Mouse (Mus musculus): ENCODE data around the gene Filip1.

Gene Filip1

DNA sequence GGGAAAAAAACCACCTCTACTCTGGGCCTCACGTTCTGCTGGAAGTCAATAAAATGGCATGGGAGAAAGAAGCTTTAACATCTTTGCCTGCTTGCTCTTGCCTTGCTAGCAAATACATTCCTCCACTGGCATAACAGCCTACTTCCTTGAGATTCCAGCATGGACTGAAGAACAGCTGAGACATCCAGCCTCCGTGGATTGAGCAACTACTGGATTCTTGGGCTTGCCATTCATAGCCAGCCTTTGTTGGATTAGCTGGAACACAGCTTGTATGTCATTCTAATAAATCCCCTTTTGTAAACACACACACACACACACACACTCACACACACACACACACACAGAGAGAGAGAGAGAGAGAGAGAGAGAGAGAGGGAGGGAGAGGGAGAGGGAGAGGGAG is 185.6 kb downstream of the Filip1 start:
- no peak for DNase-seq (ENCODE audit: low read depth, low spot score)

DNA sequence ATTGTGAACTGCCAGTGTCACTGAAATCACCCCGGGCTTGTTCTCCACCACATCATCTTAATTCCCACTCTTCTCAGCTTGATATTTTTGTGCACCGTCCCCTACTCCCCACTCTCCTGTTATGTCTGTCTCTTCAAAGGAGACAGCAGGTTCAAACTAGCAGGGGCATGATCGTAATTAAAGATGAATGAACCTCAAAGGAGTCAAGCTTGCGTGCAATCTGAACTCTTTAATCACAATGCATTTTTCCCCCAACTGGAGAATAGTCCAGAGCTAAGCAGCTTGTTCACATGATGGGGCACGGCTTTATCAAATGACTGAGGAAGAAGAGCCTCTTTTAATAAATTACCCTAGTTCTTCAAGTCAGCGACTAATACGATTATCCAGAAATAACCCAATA is 187.1 kb downstream of the Filip1 start:
- DNase-seq (ENCODE audit: low read depth, low spot score) = no peak

DNA sequence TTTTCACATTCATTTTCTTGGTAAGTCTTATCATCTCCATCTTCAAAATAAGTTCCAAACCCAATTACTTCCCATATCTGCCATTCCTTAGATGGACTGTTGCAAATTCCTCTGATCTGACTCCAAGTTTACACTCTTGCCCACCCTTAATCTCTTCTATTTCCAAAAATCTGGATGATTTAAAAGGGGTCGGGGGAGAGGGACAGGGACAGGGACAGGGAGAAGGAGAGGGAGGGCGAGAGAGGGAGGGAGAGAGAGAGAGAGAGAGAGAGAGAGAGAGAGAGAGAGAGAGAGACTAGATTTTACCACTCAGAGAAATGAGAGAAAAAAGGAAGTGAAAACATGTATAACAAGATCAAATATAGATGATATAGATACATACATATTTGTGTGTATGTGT is 188.8 kb downstream of the Filip1 start:
- DNase-seq (ENCODE audit: low read depth, low spot score) = no peak

DNA sequence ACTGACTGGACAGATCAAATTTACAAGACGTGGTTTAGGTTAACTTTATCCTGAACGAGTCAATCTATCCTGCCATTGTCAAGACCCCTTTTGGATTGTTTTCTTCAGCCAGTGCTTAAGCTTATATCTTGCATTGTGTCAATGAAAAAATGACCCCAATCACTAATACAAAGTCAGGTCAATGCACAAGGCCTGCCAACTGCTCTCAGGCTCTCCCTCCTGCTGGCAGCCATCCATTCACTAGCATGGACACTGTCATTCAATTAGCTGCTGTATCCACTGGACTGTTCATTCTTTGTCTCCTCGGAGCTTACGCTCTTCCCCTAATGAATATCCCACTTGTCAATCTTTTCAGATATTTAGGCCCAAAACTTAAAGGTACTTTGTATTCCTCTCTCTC is 189.2 kb downstream of the Filip1 start:
- no peak for DNase-seq (ENCODE audit: low read depth, low spot score)

DNA sequence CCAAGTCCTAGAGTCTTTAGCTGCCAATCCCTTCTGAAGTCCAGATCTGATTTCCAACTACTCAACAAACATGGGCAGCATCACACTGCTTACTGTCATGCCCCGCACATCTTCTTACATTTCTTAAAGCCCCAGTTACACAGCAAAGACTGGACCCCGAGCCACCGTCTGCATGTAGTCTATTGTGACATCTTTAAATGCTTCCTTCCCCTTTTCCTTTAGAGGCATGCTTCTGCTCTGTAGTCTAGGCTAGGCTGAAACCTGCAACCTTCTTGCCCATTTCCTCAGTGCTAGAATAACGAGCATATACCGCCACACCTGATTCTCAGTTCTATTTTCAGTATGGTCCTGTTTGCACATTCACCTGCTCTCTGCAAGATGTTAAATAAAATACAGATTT is 196.2 kb downstream of the Filip1 start:
- no peak for DNase-seq (ENCODE audit: low read depth, low spot score)

DNA sequence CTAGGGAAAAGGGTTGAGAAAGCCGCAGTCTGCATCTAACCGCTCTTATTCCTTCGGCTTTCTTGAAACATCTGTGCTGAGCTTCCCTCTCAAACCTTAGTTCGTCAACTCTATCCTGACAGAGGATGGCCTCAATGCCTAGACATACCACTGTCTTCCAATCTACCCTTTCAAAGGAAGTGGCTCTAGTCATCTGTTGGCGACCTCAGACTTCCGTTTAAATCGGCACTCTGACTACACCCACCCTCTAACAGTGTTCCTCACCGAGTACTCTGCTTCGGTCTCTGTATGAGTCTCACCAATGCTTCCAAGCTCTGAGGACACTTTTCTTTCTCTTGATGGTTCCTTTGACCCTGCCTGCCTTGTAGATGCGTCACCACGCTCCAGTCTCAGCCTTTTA is 196.6 kb downstream of the Filip1 start:
- no peak for DNase-seq (ENCODE audit: low read depth, low spot score)

DNA sequence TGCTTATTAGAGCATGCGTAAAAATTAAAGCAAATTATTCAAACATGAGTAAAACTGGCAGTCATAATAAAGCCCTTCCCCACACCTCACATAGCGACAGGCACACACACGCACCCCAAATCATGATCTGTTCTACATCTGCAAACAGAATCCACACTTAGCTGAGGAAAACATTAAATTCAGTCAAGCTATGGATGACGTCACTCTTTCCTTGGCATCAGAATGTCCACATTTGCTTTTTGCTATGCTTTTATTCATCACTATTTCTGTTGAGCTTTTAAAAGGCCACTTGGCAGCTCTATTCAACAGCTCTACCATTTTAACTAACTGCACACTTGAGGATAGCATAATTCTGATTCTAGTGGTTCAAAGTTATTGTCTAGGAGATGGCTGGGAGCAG is 198.1 kb downstream of the Filip1 start:
- DNase-seq (ENCODE audit: low read depth, low spot score) = peak; percentile 5

DNA sequence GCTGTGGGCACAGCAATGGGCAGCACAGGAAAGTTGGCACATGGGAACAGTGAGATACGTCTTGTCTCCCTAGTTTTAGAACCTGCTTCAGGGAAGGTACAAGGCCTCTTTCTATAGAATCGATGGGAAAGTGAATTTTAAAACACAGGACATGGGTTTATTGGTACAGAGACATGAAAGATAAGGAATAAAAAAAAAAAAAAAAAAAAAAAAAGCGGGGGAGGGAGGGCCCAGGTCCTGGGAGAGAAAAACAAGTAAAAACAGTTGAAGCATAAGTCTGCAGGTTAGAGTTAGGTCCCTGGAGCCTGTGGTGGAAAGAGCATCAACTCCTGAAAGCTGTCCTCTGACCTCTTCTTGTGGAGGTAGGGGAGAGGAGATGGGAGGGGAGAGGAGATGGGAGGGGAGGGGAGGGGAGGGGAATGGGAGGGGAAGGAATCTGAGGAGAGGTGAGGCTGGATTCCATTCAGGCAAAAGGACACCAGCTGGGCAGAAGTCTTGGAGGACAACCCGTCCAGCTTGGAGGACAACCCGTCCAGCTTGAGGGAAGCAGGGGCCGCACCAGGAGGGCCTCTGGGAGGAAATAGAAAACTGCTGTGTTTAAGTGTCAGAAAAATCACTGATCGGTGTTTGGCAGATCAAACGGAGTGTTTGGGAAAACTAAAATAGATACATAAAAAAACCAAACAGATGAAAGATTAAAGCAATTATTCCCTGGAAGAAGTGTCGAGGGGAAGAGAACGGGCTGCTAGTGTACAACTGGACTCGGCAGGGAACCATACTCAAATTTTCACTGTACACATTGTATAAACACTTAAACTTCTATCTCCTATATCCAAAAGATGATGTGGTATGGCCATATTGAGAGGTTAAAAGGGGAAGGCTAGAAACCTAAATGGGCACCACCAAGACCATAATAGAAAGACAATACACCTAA is 201.4 kb downstream of the Filip1 start:
- DNase-seq (ENCODE audit: low read depth, low spot score) = no peak

DNA sequence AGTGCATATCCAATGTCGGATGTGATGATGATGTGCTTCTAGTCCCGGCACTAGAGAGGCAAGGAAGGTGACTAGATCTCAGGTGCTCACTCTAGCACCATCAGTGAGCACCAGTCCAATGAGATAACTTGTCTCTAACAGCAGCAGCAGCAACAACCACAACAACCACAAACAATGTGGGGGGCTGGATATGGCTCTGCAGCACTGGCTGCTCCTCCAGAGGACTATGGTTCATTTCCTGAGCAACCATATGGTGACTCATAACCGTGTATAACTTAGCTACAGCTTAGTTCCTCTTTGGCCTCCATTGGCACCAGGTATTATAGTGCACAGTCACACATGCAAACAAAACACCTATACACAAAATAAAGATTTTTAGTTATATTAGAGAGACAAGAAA is 202.1 kb downstream of the Filip1 start:
- DNase-seq (ENCODE audit: low read depth, low spot score) = no peak

DNA sequence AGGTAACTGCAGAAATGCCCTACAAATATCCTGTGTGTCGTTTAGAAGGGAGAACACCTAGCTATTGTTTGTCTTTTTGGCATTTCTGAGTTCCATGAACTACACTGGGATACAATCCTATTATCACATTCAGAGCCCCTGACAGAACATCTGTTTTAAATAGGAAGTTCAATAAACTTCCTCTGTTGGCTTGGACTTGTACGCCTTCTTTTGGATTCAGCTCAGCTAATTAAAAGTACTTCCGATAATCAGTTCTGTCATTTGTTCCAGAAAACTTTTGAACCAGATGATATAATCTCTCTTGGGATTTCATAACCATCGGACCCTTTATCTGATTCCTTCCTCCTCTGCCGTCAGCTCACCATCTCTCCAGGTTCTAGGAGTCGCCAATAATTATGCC is 203.2 kb downstream of the Filip1 start:
- DNase-seq (ENCODE audit: low read depth, low spot score) = no peak

DNA sequence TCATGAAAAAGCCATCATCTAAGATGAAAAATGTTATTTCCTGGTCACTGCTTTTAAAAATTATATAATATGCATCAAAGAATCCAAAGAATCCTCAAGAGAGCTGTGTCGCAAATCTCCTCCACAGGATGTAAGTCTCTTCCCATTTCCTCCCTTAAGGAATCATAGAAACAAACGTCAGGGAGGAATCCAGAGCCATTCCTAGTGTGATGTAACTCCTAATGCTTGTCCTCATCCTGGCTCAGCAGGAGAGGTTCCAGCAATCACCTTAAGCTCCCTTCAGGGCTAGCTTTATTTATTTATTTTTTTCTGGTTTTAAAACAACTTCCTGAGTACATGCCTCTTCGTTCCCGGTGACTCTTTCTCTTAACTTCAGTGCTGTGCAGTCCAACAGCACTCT is 205.5 kb downstream of the Filip1 start:
- DNase-seq (ENCODE audit: low read depth, low spot score) = no peak

DNA sequence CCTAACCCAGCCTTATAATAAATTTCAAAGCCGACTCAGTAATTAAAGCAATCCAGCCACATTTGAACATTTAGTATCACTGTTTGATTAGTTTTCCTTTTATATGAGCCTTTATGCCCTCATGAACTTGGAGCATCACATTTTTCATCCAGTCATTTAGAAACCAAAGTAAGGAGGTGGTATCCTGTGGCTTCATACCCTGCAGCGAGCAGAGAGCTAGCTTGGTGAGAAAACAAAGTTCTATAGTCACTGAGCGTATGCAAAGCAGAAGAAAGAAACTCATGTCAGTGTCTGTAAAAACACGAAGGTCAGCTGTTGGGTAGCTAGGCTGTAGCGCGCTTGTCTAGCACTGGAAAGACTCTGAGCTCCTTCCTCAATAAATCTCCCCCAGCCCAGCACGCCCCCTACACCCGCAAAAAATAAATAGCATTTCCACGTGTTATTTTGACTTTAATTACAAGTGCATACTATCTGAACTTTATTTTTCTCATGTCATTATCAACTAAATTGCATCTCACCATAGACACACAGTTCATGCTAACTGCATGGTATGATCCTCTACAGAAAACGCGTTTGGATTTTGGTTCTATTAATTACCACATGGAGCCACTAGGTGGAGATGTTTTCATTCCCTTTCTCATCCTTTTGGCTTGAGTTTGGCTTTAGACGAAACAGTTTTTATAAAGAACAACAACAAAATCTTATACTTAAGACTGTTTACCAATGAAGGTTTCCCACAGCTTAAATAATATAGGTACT is 206.2 kb downstream of the Filip1 start:
- DNase-seq (ENCODE audit: low read depth, low spot score) = peak; percentile 58

DNA sequence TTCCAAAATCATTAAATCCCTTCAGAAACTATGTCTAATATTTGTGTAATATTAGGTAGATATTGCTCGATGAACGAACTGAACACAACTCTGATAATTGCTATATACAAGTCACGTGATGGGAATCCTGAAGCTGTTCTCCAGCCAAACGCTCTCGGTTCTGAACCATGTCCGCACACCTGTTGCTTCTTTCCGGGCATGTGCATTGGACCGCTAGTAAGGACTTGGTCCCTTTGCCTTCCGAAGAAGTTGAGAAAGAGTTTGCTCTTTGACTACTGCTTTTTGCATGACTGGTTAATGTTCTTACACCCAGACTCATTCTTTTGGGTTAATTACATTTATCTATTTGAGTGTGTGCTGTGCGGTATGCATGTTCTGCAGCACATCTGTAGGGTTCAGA is 207.2 kb downstream of the Filip1 start:
- no peak for DNase-seq (ENCODE audit: low read depth, low spot score)

DNA sequence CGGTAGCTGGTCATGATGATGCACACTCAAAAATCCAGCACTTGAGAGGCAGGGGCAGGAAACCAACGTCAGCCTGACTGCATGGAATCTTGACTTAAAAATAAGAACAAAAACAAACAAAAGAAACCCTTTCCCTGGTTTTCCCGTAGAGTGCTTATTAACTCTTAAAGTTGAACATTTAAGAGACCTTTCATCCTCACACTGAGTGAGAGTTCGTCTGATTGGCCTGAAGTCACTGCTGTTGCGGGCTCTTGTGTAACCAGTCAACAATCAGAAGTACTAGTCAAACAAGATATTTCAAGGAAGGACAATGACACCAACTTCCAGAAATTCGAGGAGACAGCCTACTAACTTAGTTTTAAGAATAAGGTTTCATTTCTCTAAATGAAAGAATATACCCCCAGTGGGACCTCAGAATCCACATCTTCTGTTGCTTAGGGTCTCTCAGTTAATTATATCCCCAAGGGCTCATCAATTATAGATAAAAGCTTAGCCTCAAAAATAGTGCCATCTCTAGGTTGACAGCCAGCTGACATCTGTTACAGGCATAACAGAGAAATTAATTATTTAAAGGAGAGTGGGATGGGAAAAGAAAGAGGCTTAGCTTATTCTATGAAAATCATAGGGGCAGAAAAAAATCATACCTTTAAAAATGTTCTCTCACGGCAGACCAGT is 216.1 kb downstream of the Filip1 start:
- no peak for DNase-seq (ENCODE audit: low read depth, low spot score)

DNA sequence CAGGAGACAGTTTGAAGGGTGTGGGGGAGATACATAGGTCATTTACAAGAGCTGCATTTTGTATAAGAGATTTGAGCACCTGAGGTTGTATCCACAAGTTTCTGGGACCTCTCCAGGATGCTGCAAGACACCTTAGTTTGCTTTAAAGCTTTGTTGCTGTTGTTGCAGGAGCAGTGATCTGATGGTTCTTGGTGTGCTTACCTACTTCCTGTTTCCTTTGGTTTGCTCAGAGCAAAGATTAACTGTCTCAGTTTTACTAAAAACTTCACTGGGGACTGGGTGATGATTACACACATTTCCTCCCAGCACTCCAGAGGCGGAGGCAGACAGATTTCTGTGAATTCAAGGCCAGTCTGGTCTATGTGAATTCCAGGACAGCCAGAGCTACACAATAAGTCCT is 217.6 kb downstream of the Filip1 start:
- DNase-seq (ENCODE audit: low read depth, low spot score) = no peak

DNA sequence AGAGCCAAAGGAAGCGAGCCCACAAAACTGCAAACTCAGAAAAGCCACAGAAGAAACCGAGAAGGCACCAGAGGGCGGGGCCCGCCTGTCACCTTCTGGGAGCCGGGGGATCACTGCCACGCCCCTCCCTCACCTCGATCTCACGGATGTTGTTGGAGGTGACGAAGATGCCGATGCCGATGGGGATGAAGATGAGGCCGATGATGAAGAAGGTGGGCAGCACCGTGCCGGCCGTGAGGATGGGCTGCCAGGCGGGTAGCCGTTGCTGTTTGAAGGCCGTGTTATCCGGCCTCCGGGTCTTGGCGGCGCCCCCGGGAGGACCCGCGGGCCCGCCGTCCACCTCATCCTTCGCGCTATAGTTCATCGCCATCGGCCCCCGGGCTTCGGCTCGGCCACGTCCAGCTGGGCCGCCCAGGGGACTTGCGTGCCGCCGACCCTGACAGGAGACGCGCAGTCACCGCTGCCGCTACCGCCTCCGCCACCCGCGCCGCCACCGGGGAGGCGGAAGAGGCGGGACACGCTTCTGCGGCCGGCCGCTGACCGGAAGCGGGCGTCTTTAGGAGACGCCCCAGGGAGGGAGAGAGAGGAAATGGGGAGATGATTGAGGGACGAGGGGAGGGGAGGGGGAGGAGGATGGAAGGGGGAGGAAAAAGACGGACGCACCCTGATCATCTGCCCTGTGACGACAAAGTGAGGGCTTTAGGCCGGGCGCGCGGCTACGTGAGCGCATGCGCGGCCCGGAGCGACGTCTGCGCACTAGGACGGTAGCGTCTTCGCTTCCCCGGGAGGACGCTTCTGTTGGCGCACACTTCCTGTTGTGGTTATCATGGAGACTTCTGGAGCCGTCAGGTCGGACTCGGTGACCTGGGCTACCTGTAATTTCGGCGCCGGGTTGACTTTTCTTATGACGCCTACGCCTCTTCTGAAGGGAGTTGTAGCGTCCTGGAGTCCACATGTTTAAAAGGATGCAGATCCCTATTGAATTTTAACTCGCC is 219.5 kb downstream of the Filip1 start, which contains the start of gene Tmem30a:
Gene Tmem30a (minus strand): TSS at position 667 of the 995 bp plus-strand sequence.
- peak; percentile 99 for DNase-seq (ENCODE audit: low read depth, low spot score)

DNA sequence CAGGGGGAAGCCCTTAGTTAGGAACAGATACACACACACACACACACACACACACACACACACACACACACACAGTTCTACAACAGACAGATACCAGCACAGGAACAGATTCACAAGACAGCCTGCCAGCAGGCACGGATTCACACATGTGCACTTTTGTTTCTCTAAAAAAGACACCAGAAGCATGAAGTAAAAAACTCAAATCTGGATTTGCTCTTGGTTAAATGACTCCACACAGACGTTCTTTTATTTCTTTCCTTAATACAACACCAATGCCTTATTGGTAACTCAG is 226.9 kb downstream of the Filip1 start:
- DNase-seq (ENCODE audit: low read depth, low spot score) = peak; percentile 54

DNA sequence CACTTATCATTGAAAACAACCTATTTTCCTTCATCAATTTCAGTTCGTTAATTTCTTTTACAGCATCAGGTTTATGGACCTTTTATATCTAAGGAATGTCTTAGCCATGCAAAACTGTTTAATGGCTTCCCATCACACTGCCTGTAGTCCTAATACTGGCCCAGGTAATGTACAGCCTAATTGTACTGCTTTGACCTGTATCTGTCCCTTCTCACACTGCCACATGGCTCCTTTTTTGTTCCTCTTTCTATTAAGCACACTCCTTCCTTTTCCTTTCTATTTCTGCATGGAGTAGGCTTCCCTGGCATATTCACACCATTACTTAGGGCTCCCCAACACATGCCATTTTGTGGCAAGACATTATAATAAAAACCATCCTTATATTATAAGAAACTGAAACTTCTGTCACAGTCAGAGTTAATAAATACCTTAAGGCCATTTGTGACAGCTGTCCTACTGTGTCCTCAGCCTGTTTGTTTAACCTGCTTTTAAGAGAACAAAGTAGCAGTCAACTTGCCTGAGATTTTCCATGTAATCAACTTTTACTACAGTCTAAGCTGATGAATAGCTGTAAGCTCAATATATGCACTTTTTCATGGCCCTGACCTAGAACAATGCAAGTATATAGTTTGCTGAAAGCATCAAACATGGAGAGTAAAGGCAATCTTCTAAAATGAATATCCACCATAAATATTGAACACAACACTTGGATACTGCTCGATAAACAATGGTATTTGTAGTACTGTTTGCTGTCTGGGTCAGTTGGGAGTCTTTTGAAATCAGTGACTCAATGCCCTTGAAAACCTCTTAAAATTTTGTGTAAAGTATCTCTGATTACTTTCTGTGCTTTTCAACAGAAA is 227.5 kb downstream of the Filip1 start:
- DNase-seq (ENCODE audit: low read depth, low spot score) = no peak

DNA sequence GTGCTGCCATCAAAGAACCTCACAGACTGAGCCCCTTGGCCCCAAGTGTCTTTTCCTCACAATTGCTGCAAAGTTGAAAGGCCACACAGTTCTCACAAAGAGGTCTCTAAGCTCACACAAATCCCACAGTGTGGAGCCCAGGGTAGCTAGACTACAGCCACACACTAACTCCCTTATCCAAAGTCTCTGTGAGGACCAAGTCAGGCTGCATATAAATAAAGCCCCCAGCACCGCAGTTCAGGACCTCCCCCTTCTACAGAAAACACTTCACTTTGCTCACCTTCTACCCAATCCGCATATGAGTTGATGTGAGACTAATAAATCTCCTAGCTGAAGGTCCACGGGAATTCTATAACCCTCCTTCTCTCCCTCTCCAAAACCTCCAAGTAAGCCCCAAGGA is 228.2 kb downstream of the Filip1 start:
- no peak for DNase-seq (ENCODE audit: low read depth, low spot score)

DNA sequence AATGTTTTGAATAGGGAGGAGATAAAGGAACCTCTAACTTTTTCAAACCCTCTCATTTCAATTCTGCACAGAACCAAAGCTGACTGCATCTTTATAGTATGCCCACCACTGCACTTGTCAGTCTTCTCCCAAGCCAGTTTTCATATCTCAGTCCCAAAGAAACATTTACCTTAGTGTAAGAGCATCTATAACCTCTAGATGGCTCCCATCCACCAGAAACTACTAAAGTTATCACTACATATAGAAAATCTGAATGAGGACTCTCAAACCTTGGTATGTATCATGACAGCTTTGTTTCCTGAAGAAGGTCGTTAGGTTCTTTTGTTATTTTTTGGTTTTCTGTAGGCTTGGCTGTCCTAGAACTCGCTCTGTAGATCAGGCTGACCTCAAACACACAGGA is 233.3 kb downstream of the Filip1 start:
- peak; percentile 39 for DNase-seq (ENCODE audit: low read depth, low spot score)

Measured in brain, adult 2 months (tissue).